Mouse (Mus musculus): ENCODE data around the gene Rragc.
"Not testable (repeated sequence)": the region's sequence is repeated elsewhere in the genome, so short reads cannot be mapped to it uniquely, and the experiment has no call there.

Rragc gene

GRCm38 (mm10) chr4:123916748-123917547 lies at the start of gene Rragc:
TSS of gene Rragc (plus strand) at chr4:123917446.
- peak; percentile 98 for DNase-seq (ENCODE audit: low read depth, low spot score)

- no peak for DNase-seq (ENCODE audit: low read depth, low spot score)
Measured at GRCm38 (mm10) chr4:123893726-123894125, 23.5 kb upstream of the Rragc start.

GRCm38 (mm10) chr4:123894295-123894694 lies 23.0 kb upstream of the Rragc start:
- no peak for DNase-seq (ENCODE audit: low read depth, low spot score)

- peak; percentile 52 for DNase-seq (ENCODE audit: low read depth, low spot score)
Measured at GRCm38 (mm10) chr4:123898696-123899095, 18.6 kb upstream of the Rragc start.

GRCm38 (mm10) chr4:123903432-123903831 lies 13.8 kb upstream of the Rragc start:
- DNase-seq (ENCODE audit: low read depth, low spot score), result no peak

- peak; percentile 98 for DNase-seq (ENCODE audit: low read depth, low spot score)
Measured at GRCm38 (mm10) chr4:123904333-123905125, 12.7 kb upstream of the Rragc start, which contains the start of gene Mycbp. TSS of gene Mycbp (plus strand) at chr4:123904832.

- DNase-seq (ENCODE audit: low read depth, low spot score), result no peak
Measured at GRCm38 (mm10) chr4:123905126-123905668, 12.0 kb upstream of the Rragc start.

- DNase-seq (ENCODE audit: low read depth, low spot score), result no peak
Measured at GRCm38 (mm10) chr4:123911503-123911902, 5.7 kb upstream of the Rragc start.

- DNase-seq (ENCODE audit: low read depth, low spot score), result no peak
Measured at GRCm38 (mm10) chr4:123912431-123912830, 4.8 kb upstream of the Rragc start.

GRCm38 (mm10) chr4:123917548-123918140 lies 398 bp downstream of the Rragc start, which contains the start of gene 4930535I16Rik:
TSS of gene 4930535I16Rik (minus strand) at chr4:123918022.
- DNase-seq (ENCODE audit: low read depth, low spot score), result no peak

GRCm38 (mm10) chr4:123918851-123919250 lies 1.6 kb downstream of the Rragc start:
- no peak for DNase-seq (ENCODE audit: low read depth, low spot score)

GRCm38 (mm10) chr4:123921055-123921565 lies 3.9 kb downstream of the Rragc start:
- DNase-seq (ENCODE audit: low read depth, low spot score), result no peak

- no peak for DNase-seq (ENCODE audit: low read depth, low spot score)
Measured at GRCm38 (mm10) chr4:123927961-123928360, 10.7 kb downstream of the Rragc start.

GRCm38 (mm10) chr4:123929994-123930393 lies 12.7 kb downstream of the Rragc start:
- DNase-seq (ENCODE audit: low read depth, low spot score), result no peak

- no peak for DNase-seq (ENCODE audit: low read depth, low spot score)
Measured at GRCm38 (mm10) chr4:123934306-123934705, 17.1 kb downstream of the Rragc start.

GRCm38 (mm10) chr4:123936059-123936458 lies 18.8 kb downstream of the Rragc start:
- no peak for DNase-seq (ENCODE audit: low read depth, low spot score)

- DNase-seq (ENCODE audit: low read depth, low spot score), result peak; percentile 73
Measured at GRCm38 (mm10) chr4:123939838-123940237, 22.6 kb downstream of the Rragc start.

- DNase-seq (ENCODE audit: low read depth, low spot score), result not testable (repeated sequence)
Measured at GRCm38 (mm10) chr4:123940878-123941277, 23.6 kb downstream of the Rragc start.

GRCm38 (mm10) chr4:123946701-123947100 lies 29.5 kb downstream of the Rragc start:
- DNase-seq (ENCODE audit: low read depth, low spot score), result no peak

- DNase-seq (ENCODE audit: low read depth, low spot score), result no peak
Measured at GRCm38 (mm10) chr4:123947149-123947548, 29.9 kb downstream of the Rragc start.

- DNase-seq (ENCODE audit: low read depth, low spot score), result no peak
Measured at GRCm38 (mm10) chr4:123948901-123949300, 31.7 kb downstream of the Rragc start.

GRCm38 (mm10) chr4:123949649-123950048 lies 32.4 kb downstream of the Rragc start:
- DNase-seq (ENCODE audit: low read depth, low spot score), result no peak
